Mouse (Mus musculus) MEL-GATA-1-ER (cell line): ENCODE measurements around the gene Dctpp1.

Experiments used
- DNase-seq: peaks from one replicate; pipeline ENCODE4 v3.0.0-alpha.2; 2012; ENCODE audit warnings: low read depth; ENCODE audit errors: extremely low read depth

The Dctpp1 gene

GRCm38 (mm10) chr7:127260309-127261111 is at the start of gene Dctpp1:
Gene Dctpp1 (minus strand): TSS chr7:127260709.
- peak; percentile 99 for DNase-seq

GRCm38 (mm10) chr7:127309951-127310350 is 49.4 kb upstream of the Dctpp1 start:
- DNase-seq = no peak

- DNase-seq = peak; percentile 48
These were observed 48.4 kb upstream of the Dctpp1 start for GRCm38 (mm10) chr7:127308887-127309286.

- no peak for DNase-seq
These were observed 47.9 kb upstream of the Dctpp1 start for GRCm38 (mm10) chr7:127308431-127308830.

- DNase-seq = no peak
These were observed 37.2 kb upstream of the Dctpp1 start for GRCm38 (mm10) chr7:127297586-127298193.

GRCm38 (mm10) chr7:127296786-127297555 is 36.5 kb upstream of the Dctpp1 start:
- no peak for DNase-seq

- no peak for DNase-seq
These were observed 35.6 kb upstream of the Dctpp1 start, which contains the start of gene Itgal for GRCm38 (mm10) chr7:127296098-127296497. Gene Itgal (plus strand): TSS chr7:127296260.

GRCm38 (mm10) chr7:127290142-127290541 is 29.6 kb upstream of the Dctpp1 start:
- no peak for DNase-seq

- no peak for DNase-seq
These were observed 28.8 kb upstream of the Dctpp1 start for GRCm38 (mm10) chr7:127289306-127289705.

- DNase-seq = no peak
These were observed 27.4 kb upstream of the Dctpp1 start for GRCm38 (mm10) chr7:127287940-127288339.

- DNase-seq = peak; percentile 86
These were observed 24.6 kb upstream of the Dctpp1 start for GRCm38 (mm10) chr7:127285154-127285553.

GRCm38 (mm10) chr7:127282190-127282589 is 21.7 kb upstream of the Dctpp1 start:
- DNase-seq = no peak

- DNase-seq = peak; percentile 59
These were observed 20.6 kb upstream of the Dctpp1 start for GRCm38 (mm10) chr7:127281114-127281513.

- DNase-seq = no peak
These were observed 19.6 kb upstream of the Dctpp1 start for GRCm38 (mm10) chr7:127280092-127280491.

GRCm38 (mm10) chr7:127278311-127278710 is 17.8 kb upstream of the Dctpp1 start:
- no peak for DNase-seq

GRCm38 (mm10) chr7:127276519-127276961 is 16.0 kb upstream of the Dctpp1 start:
- no peak for DNase-seq

- DNase-seq = peak; percentile 97
These were observed 13.6 kb upstream of the Dctpp1 start, which contains the start of gene Sephs2 for GRCm38 (mm10) chr7:127273925-127274789. Gene Sephs2 (minus strand): TSS chr7:127274055.

- no peak for DNase-seq
These were observed 12.8 kb upstream of the Dctpp1 start for GRCm38 (mm10) chr7:127273118-127273923.

GRCm38 (mm10) chr7:127272566-127272965 is 12.1 kb upstream of the Dctpp1 start:
- no peak for DNase-seq

- DNase-seq = no peak
These were observed 10.6 kb upstream of the Dctpp1 start for GRCm38 (mm10) chr7:127271093-127271492.
